Mouse (Mus musculus) cerebellum, adult 2 months (tissue): ENCODE results near the gene Aif1l.

Source experiments
- CTCF ChIP-seq: fragments of 200-500 bp; IDR thresholded peaks from 2 replicates; pipeline ENCODE4 v1.5.1; 2011; ENCODE audit warnings: low read depth, mild to moderate bottlenecking, control low read depth, low read length, moderate library complexity, borderline replicate concordance; ENCODE audit not compliant: insufficient read depth
- POLR2A ChIP-seq: fragments of 200-500 bp; IDR thresholded peaks from 2 replicates; pipeline ENCODE4 v1.6.1; 2011; ENCODE audit warnings: low read length, control low read depth, borderline replicate concordance; ENCODE audit not compliant: insufficient read depth

DNA sequence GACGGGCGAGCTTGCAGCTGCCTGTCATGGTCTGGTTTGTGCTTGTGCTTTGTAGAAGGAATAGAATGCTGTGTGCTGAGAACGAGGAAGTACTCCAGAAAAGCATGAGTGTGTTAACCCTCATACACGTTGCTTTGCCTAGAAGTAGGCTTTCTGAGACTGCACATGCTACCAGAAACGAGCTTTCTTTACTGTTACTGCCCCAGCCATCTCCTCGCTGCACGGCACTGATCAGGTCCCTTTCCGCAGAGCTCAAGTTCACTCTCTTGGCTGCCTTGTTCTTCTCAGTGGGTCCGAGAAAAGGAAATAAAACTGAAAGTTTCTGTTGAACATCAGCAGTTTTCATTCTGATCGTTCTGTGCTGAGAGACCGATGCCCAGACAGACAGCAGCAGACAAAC, 58.8 kb downstream of the Aif1l start:
- no peak for TF ChIP-seq CTCF
- TF ChIP-seq POLR2A: no peak
